Mouse (Mus musculus): ENCODE measurements around the gene Cpsf6.

The Cpsf6 gene

DNA sequence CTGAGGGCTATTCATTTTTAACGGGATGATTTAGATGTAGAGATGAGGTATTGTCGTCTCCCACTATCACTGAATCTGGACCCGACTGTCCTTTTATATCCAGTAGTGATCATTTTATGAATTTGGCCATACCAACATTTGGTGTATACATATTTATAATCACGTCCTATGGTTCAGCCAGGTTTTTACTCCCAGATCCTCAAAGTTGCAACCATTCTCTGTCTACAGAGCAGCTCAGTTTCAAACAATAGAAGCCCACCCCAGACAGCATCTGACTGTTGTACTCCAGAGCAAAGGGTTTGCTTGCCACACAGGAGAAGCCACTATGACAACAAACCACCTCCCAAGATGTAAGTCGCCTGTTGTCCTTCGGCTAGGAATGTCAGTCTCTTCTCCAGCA, 7.2 kb upstream of the Cpsf6 start:
- DNase-seq (ENCODE audit: low read depth, low spot score): peak; percentile 94

DNA sequence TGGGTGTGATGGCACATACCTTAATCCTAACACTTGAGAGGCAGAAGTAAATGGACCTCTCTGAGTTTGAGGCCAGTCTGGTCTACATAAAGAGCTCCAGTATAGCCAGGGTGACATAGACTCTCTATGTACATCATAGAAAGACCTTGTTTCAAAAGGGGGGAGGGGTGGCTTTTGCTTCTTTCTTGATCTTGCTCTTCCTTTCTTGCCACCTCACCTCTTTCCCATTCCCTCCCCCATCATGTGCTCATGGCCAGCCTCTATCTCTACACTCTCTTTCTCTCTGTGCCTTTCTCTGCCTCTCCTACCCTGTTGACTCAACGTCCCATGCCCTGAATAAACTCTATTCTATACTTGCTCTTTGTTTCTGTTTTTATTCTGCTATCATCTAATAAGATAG, 6.4 kb upstream of the Cpsf6 start:
- peak; percentile 94 for DNase-seq (ENCODE audit: low read depth, low spot score)

DNA sequence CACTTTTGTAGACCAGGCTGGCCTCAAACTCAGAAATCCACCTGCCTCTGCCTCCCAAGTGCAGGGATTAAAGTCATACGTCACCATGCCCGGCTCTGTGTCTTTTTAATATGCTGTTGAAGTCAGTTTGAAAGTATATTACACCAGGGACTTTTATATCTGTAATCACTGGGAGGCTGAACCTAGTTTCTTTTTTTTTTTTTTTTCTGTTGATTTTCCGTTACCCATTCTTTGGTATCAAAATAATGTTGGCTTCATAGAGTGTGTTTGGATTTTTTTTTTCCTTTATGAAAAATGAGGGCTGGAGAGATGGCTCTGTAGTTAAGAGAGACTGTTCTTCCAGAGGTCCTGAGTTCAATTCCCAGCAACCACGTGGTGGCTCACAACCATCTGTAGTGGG, 5.6 kb upstream of the Cpsf6 start:
- DNase-seq (ENCODE audit: low read depth, low spot score): peak; percentile 88

DNA sequence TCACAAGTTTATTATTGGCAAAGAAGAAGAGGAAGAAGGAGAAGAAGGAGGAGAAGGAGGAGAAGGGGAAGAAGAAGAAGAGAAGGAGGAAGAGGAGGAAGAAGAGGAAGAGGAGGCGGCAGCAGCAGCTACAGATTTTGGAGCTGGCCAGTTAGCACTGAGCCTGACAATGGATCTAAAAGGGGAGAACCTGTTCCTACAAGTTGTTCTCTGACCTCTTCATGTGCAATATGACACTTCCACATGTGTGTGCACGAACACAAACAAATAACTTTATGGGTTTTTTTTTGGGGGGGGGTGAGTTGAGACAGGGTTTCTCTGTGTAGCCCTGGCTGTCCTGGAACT, 5.2 kb upstream of the Cpsf6 start:
- DNase-seq (ENCODE audit: low read depth, low spot score): peak; percentile 89

DNA sequence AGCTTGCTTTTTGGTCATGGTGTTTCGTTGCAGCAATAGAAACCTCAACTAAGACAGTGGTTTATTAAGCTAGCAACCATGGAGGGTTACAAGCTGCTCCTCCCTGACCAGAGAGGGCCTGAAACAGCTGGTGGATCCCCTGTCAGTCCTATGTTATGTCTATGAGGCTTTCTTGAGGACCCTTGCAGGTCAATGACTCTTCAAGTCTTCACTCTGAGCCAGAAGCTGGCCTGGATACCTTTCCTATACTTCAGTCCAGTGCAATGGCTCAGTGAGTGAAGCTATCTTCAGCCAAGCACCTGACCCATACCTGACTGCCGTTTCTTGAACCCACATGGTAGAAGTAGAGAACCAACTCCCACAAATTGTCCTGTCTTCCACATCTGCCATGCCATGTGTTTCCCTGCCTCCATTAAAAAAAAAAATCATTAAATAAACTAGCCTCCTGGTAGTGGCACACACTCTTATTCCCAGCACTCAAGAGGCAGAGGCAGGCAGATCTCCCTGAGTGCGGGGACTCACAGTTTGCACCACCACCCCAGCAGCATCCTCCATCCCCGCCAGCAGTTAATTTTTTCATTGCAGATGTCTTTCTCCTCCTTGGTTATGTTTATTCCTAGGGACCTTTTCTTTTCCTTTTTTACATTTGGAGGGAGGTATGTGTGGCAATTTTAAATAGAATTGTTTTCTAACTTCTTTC, 4.7 kb upstream of the Cpsf6 start:
- peak; percentile 93 for DNase-seq (ENCODE audit: low read depth, low spot score)

DNA sequence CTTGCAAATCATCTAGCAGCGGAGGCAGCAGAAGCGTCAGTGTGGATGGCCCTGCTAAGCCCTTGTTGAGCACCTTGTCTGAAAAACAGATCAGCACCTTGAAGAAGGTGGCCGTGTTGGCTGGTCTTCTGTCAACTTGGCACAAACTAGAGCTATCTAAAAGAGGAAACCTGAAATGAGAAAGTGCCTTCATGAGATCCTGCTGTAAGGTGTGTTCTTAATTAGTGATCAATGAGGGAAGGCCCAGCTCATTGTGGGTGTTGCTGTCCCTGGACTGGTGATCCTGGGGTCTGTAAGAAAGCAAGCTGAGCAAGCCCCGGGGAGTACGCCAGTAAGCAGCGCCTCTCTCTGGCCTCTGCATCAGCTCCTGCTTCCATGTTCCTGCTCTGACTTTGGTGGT, 4.1 kb upstream of the Cpsf6 start:
- DNase-seq (ENCODE audit: low read depth, low spot score): peak; percentile 92

DNA sequence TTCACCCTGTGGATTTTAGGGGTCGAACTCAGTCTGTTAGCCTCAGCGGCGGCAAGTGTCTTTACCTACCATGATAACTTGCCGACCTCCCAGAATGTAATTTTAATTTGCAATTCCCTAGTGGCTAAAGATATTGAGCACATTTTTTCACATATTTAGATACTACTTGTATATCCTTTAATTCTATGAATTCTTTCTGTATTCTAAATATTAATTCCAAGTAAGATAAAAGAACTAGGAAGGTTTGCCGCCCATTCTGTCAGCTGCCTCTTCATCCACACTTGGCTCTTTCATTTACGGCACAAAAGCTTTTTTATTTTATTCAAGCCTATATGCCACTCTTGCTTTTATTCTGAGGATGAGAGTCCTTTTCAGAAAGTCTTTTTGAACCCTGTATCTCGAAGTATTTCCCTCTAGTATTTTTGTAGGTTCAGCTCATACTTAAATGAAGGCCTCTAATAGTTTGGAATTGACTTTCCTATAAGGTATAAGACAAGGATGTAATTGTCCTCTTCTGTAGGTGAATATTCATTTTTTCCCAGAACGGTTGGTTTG, 3.3 kb upstream of the Cpsf6 start:
- DNase-seq (ENCODE audit: low read depth, low spot score): peak; percentile 92

DNA sequence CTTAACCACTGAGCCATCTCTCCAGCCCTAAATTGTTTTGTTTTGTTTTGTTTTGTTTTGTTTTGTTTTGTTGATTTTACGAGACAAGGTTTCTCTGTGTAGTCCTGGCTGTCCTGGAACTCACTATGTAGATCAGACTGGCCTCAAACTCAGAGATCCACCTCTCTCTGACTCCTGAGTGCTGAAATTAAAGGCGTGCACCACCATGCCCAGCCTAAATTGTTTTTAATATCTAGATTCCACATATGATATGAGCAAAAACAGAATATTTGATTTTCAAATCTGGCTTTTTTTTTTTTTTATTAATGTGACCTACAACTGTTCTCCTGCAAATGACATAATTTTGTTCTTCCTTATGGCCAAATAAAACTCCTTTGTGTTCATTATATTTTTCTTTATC, 2.3 kb upstream of the Cpsf6 start:
- peak; percentile 84 for DNase-seq (ENCODE audit: low read depth, low spot score)

DNA sequence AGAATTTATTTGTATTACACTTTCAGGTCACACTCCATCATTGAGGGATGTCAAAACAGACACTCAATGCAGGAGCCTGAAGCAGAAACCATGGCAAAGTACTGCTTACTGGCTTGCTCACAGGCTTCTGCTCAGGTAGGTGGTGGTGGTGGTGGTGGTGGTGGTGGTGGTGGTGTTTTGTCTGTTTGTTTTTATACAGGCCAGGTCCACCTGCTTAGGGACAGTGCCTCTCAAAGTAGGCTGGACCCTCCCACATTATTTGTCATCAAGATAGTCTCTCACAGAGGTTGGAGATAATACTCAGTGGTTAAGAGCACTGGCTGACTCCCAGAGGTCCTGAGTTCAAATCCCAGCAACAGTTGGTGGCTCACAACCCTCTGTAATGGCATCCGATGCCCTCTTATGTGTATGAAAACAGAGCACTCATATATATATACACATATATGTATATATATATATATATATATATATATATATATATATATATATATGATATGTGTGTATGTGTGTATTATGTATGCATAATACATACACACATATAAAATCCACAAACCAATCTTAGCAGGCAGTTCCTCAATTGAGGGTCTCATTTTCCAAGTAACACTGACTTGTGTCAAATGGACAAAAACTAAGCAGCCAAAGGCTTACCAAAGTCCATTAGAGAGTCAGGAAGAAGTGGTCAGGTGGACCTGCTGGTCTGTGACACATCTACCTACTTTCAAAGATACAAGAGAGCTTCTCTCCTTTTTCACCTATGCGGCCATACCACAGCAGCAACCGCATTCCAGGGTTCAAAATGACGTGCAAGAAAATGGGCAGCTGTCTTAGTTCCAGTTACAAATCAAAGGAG, 1.1 kb upstream of the Cpsf6 start:
- DNase-seq (ENCODE audit: low read depth, low spot score): peak; percentile 94

DNA sequence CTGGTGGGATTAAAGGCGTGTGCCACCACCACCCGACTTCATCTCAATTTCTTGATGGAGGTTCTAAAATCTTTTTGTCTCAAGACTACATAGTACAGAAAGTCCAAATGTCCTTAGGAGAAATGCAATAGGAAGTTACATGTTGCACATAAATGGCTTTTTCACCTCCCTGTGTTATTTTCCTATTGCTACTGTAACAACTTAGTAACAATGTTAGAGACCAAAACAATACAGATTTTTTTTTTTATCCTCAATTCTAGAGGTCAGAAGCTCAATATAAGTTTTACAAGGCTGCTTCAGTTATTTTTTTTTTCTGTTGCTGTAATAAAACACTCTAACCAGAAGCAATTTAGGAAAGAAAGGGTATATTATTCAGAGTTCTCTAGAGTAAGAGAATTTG, 374 bp downstream of the Cpsf6 start:
- DNase-seq (ENCODE audit: low read depth, low spot score): peak; percentile 91

DNA sequence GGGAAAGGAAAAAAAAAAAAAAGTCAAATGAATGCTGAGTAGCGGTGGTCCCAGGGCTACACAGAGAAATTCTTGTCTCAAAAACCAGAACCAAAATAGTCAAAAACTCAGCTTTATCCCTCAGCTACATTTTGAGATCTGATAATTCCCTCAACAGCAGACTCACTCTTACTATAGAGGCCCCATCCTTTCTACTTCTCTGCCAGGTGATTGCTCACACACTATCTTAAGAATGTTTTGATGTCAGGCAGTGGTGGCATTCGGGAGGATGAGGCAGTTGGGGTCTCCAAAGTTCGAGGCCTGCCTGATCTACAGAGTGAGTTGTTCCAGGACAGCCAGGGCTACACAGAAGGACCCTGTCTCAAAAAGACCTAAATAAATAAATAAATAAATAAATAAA, 1.2 kb downstream of the Cpsf6 start:
- DNase-seq (ENCODE audit: low read depth, low spot score): peak; percentile 95

DNA sequence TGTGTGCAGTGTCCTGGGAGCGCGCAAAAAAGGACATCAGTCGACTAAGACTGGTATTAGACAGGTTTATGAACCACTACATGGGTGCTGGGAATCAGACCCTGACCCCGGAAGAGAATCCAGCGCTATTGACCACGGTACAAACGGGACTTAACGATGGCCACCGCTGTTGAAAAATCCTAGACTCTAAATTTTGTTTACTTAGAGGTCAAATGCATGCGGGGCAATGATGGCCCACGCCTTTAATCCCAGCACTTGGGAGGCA, 1.6 kb downstream of the Cpsf6 start:
- DNase-seq (ENCODE audit: low read depth, low spot score): peak; percentile 91

DNA sequence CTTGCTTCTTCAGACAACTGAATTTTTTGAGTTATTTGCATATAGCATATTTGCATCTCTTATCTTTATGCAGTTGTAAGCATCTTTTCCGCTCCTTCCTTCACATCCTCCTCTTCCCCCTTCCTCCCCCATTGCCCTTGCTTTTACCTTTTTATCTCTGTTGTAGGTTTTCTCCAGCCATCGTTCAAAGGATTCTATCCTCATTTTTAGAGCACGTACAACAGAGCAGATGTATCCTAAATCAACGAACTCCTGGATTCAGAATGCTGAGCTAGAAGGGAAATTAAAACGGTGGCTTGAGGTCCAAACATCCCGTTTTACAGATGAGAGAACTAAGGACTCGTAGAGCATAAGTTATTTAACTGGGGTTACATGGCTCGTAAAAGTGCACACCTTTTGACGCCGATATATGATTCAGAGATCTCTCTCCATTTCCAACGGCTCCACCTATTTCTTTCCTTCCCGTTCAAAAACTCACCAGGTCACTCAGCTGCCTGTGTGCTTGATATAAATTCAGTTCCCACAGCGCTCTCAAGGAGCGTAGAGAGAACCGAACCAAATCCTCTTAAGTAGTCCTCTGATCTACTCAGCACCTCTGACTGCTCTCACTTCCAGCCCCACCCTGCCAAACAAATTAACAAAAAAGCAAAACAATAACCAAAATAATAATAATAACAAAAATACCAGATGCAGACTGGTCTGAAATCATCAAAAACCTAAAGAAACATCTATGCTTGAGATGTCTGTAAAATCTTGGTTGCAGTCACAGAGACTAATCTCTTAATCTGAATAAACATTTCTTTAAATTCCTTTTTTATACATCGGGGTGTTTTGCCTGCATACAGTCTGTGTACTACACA, 2.2 kb downstream of the Cpsf6 start:
- DNase-seq (ENCODE audit: low read depth, low spot score): peak; percentile 95

DNA sequence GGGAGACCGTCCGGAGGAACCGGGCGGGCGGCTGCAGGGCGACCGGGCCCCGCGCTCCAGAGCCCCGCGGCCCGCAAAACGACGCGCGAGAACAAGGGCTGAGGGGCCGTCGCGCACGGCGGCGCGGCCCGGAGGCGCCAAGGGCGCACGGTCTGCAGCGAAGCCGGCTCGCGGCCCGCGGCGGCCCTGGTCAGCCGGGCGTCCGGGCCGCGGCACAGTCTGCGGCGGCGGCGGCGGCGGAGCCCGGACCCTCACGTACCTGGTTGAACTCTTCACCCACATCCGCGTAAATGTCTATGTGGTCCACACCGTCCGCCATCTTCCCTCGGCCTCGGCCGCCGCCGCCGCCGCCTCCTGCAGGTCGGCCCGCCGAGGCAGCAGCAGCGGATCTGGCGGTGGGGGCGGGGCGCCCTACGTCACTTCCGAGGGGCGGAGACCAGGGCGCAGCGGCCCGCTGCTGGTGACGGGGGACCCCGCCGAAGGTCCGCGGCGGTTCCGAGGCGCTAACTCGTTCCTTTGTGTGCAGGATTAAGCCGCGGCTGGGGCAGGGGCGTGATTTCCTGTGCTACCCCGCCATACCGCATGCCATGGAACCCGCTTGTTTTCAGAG, 3.1 kb downstream of the Cpsf6 start:
- DNase-seq (ENCODE audit: low read depth, low spot score): peak; percentile 86

DNA sequence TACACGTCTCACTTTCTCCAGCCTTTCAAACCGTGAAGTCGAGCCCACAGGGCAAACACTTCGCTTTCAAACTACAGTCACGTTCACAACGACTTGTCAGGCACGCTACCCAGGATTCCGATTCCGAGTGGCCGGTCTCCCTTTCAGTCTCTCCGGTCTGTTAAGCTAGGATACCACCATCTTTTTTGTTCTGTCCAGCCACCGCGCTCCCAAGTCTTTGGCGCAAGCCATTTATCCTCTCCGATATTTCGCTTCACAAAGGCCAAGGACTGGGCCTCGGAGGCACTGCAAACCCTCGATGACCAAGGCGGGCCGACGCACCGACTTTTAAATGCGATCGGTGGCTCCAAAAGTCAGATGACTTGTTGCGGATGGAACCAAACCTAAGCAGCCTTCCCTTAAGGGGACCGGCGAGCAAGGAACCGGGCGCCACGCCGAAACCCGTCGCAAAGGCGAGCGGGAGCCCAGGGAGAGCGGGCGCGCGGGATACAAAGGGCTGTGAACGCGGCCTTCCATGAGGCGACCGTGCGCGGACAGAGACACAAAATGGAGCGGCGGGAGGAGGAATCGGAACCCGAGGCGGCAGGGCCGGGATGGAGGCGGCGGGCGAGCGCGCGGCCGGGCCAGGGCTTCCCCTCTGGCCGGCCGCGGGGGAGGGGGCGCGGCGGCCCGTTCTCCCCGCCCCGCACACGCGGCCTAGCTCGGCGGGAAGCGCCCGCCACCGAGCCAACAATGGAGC, 3.8 kb downstream of the Cpsf6 start:
- DNase-seq (ENCODE audit: low read depth, low spot score): peak; percentile 47

DNA sequence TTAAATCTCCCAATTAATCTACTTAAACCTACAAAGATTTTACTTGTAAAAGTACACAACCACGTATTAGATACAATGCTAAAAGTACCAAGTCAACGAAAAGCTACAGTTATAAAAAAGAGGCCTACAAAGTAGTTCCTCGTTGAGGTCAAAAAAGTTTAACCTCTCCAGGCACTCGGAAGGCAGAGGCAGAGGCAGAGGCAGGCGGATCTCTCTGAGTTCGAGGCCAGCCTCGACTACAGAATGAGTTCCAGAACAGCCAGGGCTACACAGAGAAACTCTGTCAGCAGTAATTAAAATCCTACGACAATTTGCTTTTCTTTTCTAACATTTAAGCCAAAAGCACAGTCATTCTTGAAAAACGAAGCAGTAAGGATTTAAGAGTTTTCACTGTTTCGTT, 4.7 kb downstream of the Cpsf6 start:
- no peak for DNase-seq (ENCODE audit: low read depth, low spot score)

DNA sequence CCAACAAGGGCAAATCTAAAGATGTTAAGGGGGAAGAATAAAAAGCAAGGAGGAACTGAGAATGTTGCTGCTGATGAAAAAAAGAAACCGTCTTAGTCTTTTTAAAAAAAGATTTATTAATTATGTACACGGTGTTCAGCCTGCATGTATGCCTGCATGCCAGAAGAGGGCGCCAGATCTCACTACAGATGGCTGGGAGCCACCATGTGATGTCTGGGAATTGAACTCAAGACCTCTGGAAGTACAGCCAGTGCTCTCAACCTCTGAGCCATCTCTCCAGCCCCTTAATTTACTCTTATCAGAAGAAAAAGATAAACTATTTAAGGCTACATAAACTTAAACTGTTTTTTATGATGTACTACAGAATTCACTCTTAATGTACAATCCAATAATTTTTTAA, 16.7 kb downstream of the Cpsf6 start:
- DNase-seq (ENCODE audit: low read depth, low spot score): peak; percentile 73

DNA sequence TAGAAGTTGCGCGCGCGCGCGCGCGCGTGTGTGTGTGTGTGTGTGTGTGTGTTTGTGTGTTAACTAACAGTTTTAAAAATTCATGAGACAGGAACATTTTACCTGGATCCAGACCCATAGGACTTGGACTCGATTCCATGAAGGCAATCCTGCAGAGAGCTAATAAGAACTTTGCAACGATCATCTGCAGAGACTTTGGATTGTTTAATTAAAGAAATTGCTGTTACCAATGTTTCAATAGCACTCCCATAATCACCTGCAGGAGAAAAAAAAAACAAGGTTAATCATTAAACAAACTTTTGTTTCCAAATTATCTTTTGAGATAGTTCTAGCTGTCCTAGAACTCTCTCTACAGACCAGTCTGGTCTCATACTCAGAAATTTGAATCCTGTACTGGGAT, 20.9 kb downstream of the Cpsf6 start:
- DNase-seq (ENCODE audit: low read depth, low spot score): no peak

DNA sequence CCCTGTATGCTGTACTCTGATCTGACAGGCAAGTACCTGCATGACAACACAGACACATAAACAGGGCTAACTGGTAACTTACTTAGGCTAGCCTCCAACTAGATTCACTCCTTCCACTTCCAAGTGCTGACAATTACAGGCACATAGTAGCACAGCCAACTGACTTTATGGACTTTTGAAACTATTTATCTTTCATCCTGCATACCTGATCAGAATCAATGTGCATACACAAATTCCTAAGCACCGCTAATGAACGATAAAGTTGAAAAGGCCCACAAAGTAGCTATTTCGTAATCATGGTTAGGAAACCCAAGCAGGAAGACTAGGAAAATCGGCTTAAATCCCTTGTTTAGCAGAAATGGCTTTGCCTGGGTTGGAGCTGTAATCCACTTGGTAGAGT, 36.8 kb downstream of the Cpsf6 start:
- DNase-seq (ENCODE audit: low read depth, low spot score): no peak

DNA sequence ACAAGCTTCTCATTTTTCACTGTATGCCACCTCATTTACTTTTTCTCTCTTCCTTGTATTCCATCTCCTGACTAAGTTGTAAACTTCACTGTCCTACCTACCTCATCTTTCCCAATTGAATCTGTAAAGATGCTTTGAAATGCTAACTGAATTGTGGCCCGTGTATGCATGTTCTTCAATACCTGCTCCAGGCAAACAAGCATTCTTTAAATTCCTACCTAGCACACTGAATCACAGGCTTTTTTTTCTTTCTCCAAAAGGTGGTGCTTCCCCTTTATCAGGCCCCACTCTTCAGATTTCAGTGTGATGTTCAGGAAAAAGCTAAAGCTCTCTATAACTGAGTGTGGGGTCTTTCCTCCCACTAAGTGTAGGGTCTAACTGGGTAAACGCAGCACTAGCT, 37.4 kb downstream of the Cpsf6 start:
- DNase-seq (ENCODE audit: low read depth, low spot score): no peak

DNA sequence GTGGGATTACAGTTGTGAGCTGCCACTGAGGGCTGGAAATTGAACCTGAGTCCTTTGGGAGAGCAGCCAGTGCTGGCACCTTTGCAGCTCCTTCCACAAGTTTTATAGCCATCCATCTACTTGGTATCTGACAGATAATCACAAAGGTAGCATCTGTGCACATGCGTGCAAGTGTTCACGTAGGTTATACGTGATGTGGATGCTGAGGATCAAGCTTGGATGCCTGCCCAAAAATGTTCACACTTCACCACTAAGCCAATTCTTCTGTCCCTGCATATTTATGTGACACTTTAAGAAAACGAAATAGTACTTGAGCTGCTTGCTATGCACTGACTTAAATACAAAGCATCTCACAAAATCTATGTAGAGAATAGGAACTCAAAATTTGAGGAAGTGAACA, 38.8 kb downstream of the Cpsf6 start:
- DNase-seq (ENCODE audit: low read depth, low spot score): no peak
